Mouse (Mus musculus) forebrain, embryonic 10.5 days (tissue): ENCODE results near the gene Hemgn. TPM values are rescaled to one million over a fixed set of nuclear protein-coding genes. Genes with fewer than 3 reads are reported as not detected.

ENCODE experiments used
- DNase-seq: peaks from one replicate; pipeline ENCODE4 v3.0.0-alpha.2; 2017; ENCODE audit warnings: low spot score; ENCODE audit errors: extremely low spot score
- H3K27ac ChIP-seq: fragments of 300-500 bp; sonication (generic); 2 replicates; pipeline ENCODE4 v1.5.1; 2016; ENCODE audit warnings: mild to moderate bottlenecking
- H3K27me3 ChIP-seq: fragments of 300-500 bp; sonication (generic); 2 replicates; pipeline ENCODE4 v1.6.1; 2016; ENCODE audit warnings: mild to moderate bottlenecking; ENCODE audit not compliant: poor library complexity, severe bottlenecking
- H3K36me3 ChIP-seq: fragments of 300-500 bp; sonication (generic); replicated peaks from 2 replicates; pipeline ENCODE4 v1.6.1; 2016; ENCODE audit warnings: mild to moderate bottlenecking, moderate library complexity
- H3K4me1 ChIP-seq: fragments of 300-500 bp; sonication (generic); 2 replicates; pipeline ENCODE4 v1.6.1; 2016
- H3K4me3 ChIP-seq: fragments of 300-500 bp; sonication (generic); 2 replicates; pipeline ENCODE4 v1.5.1; 2016; ENCODE audit warnings: mild to moderate bottlenecking, moderate library complexity
- H3K9me3 ChIP-seq: fragments of 300-500 bp; sonication (generic); 2 replicates; pipeline ENCODE4 v1.6.1; 2016; ENCODE audit warnings: mild to moderate bottlenecking, moderate library complexity
- WGBS: fragments of 180-500 bp; shearing (Covaris S2); methylation state at CpG from one replicate; pipeline ENCODE4 v1.1.7; 2016; 5-methylcytosine and 5-hydroxymethylcytosine counted together
- polyA plus RNA-seq: library from polyadenylated mRNA; unstranded; fragments of >200 nt; fragmentation: Nextera tagmentation; extraction: Ambion mirVana; gene quantifications from 2 replicates; pipeline ENCODE4 v1.2.1, GENCODE M21; 2016

Hemgn gene
- polyA plus RNA-seq, 1 experiment from 2014 or later: 19.7 TPM

- Histone ChIP-seq H3K4me1 (peaks cover 32% of the 10 kb centered on the region), H3K27me3 (no peaks in the 10 kb centered on the region), H3K27ac (no peak overlapping the region), H3K4me3 (no peak overlapping the region), H3K36me3 (no peaks in the 10 kb centered on the region), H3K9me3 (no peaks in the 10 kb centered on the region)
- no peak for DNase-seq
- WGBS: 70% methylated on average over 1 of the region's 1 CpGs
Observed at GRCm38 (mm10) chr4:46447461-46447860, 34.2 kb upstream of the Hemgn start.

- DNase-seq: no peak
- Histone ChIP-seq H3K4me1 (peaks cover 25% of the 10 kb centered on the region), H3K9me3 (no peaks in the 10 kb centered on the region), H3K4me3 (no peak overlapping the region), H3K36me3 (no peaks in the 10 kb centered on the region), H3K27me3 (no peaks in the 10 kb centered on the region), H3K27ac (no peak overlapping the region)
- 47% methylated on average over 9 of the region's 9 CpGs for WGBS
Observed at GRCm38 (mm10) chr4:46445237-46445945, 32.1 kb upstream of the Hemgn start.

- H3K27ac ChIP-seq: no peak overlapping the region
- H3K9me3 ChIP-seq: no peaks in the 10 kb centered on the region
- no peak overlapping the region for H3K4me3 ChIP-seq
- no peaks in the 10 kb centered on the region for H3K27me3 ChIP-seq
- no peak for DNase-seq
- 91% methylated on average over 4 of the region's 4 CpGs for WGBS
- H3K36me3 ChIP-seq: no peaks in the 10 kb centered on the region
- H3K4me1 ChIP-seq: peaks cover 8% of the 10 kb centered on the region
Observed at GRCm38 (mm10) chr4:46442501-46442900, 29.2 kb upstream of the Hemgn start.

GRCm38 (mm10) chr4:46432339-46433036 is 19.2 kb upstream of the Hemgn start:
- peaks cover 8% of the 10 kb centered on the region for H3K4me1 ChIP-seq
- 92% methylated on average over 12 of the region's 12 CpGs for WGBS
- DNase-seq: no peak

GRCm38 (mm10) chr4:46428903-46429499 is 15.7 kb upstream of the Hemgn start:
- WGBS: 66% methylated on average over 10 of the region's 10 CpGs
- no peaks in the 10 kb centered on the region for H3K36me3 ChIP-seq
- no peak overlapping the region for H3K4me3 ChIP-seq
- no peaks in the 10 kb centered on the region for H3K27me3 ChIP-seq
- no peak overlapping the region for H3K27ac ChIP-seq
- DNase-seq: no peak
- peaks cover 8% of the 10 kb centered on the region for H3K4me1 ChIP-seq
- no peaks in the 10 kb centered on the region for H3K9me3 ChIP-seq

More at GRCm38 (mm10) chr4:46432339-46433036, 19.2 kb upstream of the Hemgn start:
- no peaks in the 10 kb centered on the region for H3K27me3 ChIP-seq
- H3K9me3 ChIP-seq: no peaks in the 10 kb centered on the region
- 0 out of 2 replicates have a peak overlapping the region, but pooled peaks have one; percentile 35 for H3K27ac ChIP-seq
- H3K4me3 ChIP-seq: no peak overlapping the region
- H3K36me3 ChIP-seq: no peaks in the 10 kb centered on the region

GRCm38 (mm10) chr4:46422625-46423024 is 9.3 kb upstream of the Hemgn start:
- WGBS: 84% methylated on average over 8 of the region's 8 CpGs
- H3K27me3 ChIP-seq: no peaks in the 10 kb centered on the region
- H3K4me3 ChIP-seq: no peak overlapping the region
- no peak for DNase-seq
- no peaks in the 10 kb centered on the region for H3K36me3 ChIP-seq
- no peak overlapping the region for H3K27ac ChIP-seq
- H3K4me1 ChIP-seq: no peaks in the 10 kb centered on the region
- H3K9me3 ChIP-seq: no peaks in the 10 kb centered on the region

GRCm38 (mm10) chr4:46418851-46419250 is 5.5 kb upstream of the Hemgn start:
- no peaks in the 10 kb centered on the region for H3K4me1 ChIP-seq
- no peaks in the 10 kb centered on the region for H3K27me3 ChIP-seq
- H3K4me3 ChIP-seq: no peak overlapping the region
- no peak overlapping the region for H3K27ac ChIP-seq
- DNase-seq: no peak
- H3K36me3 ChIP-seq: no peaks in the 10 kb centered on the region
- H3K9me3 ChIP-seq: no peaks in the 10 kb centered on the region
- 85% methylated on average over 9 of the region's 9 CpGs for WGBS

GRCm38 (mm10) chr4:46417491-46417890 is 4.2 kb upstream of the Hemgn start:
- 66% methylated on average over 3 of the region's 3 CpGs for WGBS
- H3K36me3 ChIP-seq: no peaks in the 10 kb centered on the region
- no peak overlapping the region for H3K27ac ChIP-seq
- no peak overlapping the region for H3K4me3 ChIP-seq
- no peaks in the 10 kb centered on the region for H3K4me1 ChIP-seq
- DNase-seq: no peak
- no peaks in the 10 kb centered on the region for H3K9me3 ChIP-seq
- no peaks in the 10 kb centered on the region for H3K27me3 ChIP-seq

- Histone ChIP-seq H3K36me3 (no peaks in the 10 kb centered on the region), H3K4me1 (no peaks in the 10 kb centered on the region), H3K27ac (no peak overlapping the region), H3K27me3 (no peaks in the 10 kb centered on the region), H3K4me3 (no peak overlapping the region), H3K9me3 (no peaks in the 10 kb centered on the region)
- DNase-seq: no peak
- 74% methylated on average over 1 of the region's 1 CpGs for WGBS
Observed at GRCm38 (mm10) chr4:46412113-46412512, 1.2 kb downstream of the Hemgn start.

GRCm38 (mm10) chr4:46411489-46411888 is 1.8 kb downstream of the Hemgn start:
- Histone ChIP-seq H3K27ac (peak overlapping the region; percentile 51; the same call in 1 of the 2 replicates), H3K27me3 (no peaks in the 10 kb centered on the region), H3K9me3 (no peaks in the 10 kb centered on the region), H3K4me1 (no peaks in the 10 kb centered on the region), H3K4me3 (no peak overlapping the region), H3K36me3 (no peaks in the 10 kb centered on the region)
- 86% methylated on average over 6 of the region's 6 CpGs for WGBS
- DNase-seq: no peak

GRCm38 (mm10) chr4:46410677-46411076 is 2.6 kb downstream of the Hemgn start:
- no peaks in the 10 kb centered on the region for H3K4me1 ChIP-seq
- no peaks in the 10 kb centered on the region for H3K36me3 ChIP-seq
- H3K9me3 ChIP-seq: no peaks in the 10 kb centered on the region
- DNase-seq: no peak
- no peaks in the 10 kb centered on the region for H3K27me3 ChIP-seq
- peak overlapping the region; percentile 25 for H3K27ac ChIP-seq
- WGBS: 92% methylated on average over 5 of the region's 5 CpGs
- H3K4me3 ChIP-seq: no peak overlapping the region

GRCm38 (mm10) chr4:46406966-46407703 is 6.2 kb downstream of the Hemgn start:
- 94% methylated on average over 8 of the region's 8 CpGs for WGBS
- peak overlapping the region; percentile 44; the same call in 1 of the 2 replicates for H3K27ac ChIP-seq

More at GRCm38 (mm10) chr4:46406966-46407703, 6.2 kb downstream of the Hemgn start:
- Histone ChIP-seq H3K27me3 (no peaks in the 10 kb centered on the region), H3K4me1 (no peaks in the 10 kb centered on the region), H3K4me3 (no peak overlapping the region), H3K36me3 (no peaks in the 10 kb centered on the region), H3K9me3 (no peaks in the 10 kb centered on the region)
- DNase-seq: no peak
